Mouse (Mus musculus) frontal cortex, postnatal 36 days (tissue): ENCODE measurements around the gene Smim26.
"Not testable (repeated sequence)": the region's sequence is repeated elsewhere in the genome, so short reads cannot be mapped to it uniquely, and the experiment has no call there.

Experiments used
- DNase-seq, 2 experiments: peaks; one replicate each; pipeline ENCODE4 v3.0.0; 2022; ENCODE audit warnings: low spot score in 2 of 2

Gene Smim26

GRCm38 (mm10) chr2:144593951-144594651 is at the start of gene Smim26:
Smim26 (plus strand) TSS chr2:144594054.
- peak; percentile 84 to 92 for DNase-seq

GRCm38 (mm10) chr2:144544630-144545029 is 49.2 kb upstream of the Smim26 start:
- DNase-seq, result no peak

- no peak for DNase-seq
Observed at GRCm38 (mm10) chr2:144545061-144545460, 48.8 kb upstream of the Smim26 start.

- no peak for DNase-seq
Observed at GRCm38 (mm10) chr2:144545481-144545880, 48.4 kb upstream of the Smim26 start.

GRCm38 (mm10) chr2:144547559-144547958 is 46.3 kb upstream of the Smim26 start:
- DNase-seq, result no peak

GRCm38 (mm10) chr2:144550529-144550928 is 43.3 kb upstream of the Smim26 start, which contains the start of gene Rbbp9:
Rbbp9 (minus strand) TSS chr2:144550869.
- DNase-seq, result peak; percentile 74 to 79

GRCm38 (mm10) chr2:144553905-144554304 is 39.9 kb upstream of the Smim26 start:
- DNase-seq, result no peak

- DNase-seq, result no peak
Observed at GRCm38 (mm10) chr2:144555286-144555819, 38.5 kb upstream of the Smim26 start.

GRCm38 (mm10) chr2:144555820-144556552 is 37.9 kb upstream of the Smim26 start, which contains the start of gene Sec23b:
Sec23b (plus strand) TSS chr2:144556229.
- peak; percentile 97 to 99 for DNase-seq

- no peak for DNase-seq
Observed at GRCm38 (mm10) chr2:144588723-144589122, 5.1 kb upstream of the Smim26 start.

GRCm38 (mm10) chr2:144593036-144593435 is 818 bp upstream of the Smim26 start:
- DNase-seq, result not testable (repeated sequence)

- no peak for DNase-seq
Observed at GRCm38 (mm10) chr2:144598006-144598405, 4.2 kb downstream of the Smim26 start.

- peak; percentile 87 to 90 for DNase-seq
Observed at GRCm38 (mm10) chr2:144599831-144600687, 6.2 kb downstream of the Smim26 start, which contains the start of gene Dtd1. Dtd1 (plus strand) TSS chr2:144599897.

GRCm38 (mm10) chr2:144601576-144601975 is 7.7 kb downstream of the Smim26 start:
- DNase-seq, result no peak

- no peak for DNase-seq
Observed at GRCm38 (mm10) chr2:144613956-144614355, 20.1 kb downstream of the Smim26 start.

GRCm38 (mm10) chr2:144617074-144617874 is 23.4 kb downstream of the Smim26 start:
- no peak for DNase-seq

GRCm38 (mm10) chr2:144621491-144621890 is 27.6 kb downstream of the Smim26 start:
- no peak for DNase-seq

- no peak for DNase-seq
Observed at GRCm38 (mm10) chr2:144633551-144633950, 39.7 kb downstream of the Smim26 start.

GRCm38 (mm10) chr2:144634231-144634630 is 40.4 kb downstream of the Smim26 start:
- no peak for DNase-seq

- DNase-seq, result no peak
Observed at GRCm38 (mm10) chr2:144634729-144635128, 40.9 kb downstream of the Smim26 start.
